Mouse (Mus musculus): ENCODE results near the gene Shprh.

DNA sequence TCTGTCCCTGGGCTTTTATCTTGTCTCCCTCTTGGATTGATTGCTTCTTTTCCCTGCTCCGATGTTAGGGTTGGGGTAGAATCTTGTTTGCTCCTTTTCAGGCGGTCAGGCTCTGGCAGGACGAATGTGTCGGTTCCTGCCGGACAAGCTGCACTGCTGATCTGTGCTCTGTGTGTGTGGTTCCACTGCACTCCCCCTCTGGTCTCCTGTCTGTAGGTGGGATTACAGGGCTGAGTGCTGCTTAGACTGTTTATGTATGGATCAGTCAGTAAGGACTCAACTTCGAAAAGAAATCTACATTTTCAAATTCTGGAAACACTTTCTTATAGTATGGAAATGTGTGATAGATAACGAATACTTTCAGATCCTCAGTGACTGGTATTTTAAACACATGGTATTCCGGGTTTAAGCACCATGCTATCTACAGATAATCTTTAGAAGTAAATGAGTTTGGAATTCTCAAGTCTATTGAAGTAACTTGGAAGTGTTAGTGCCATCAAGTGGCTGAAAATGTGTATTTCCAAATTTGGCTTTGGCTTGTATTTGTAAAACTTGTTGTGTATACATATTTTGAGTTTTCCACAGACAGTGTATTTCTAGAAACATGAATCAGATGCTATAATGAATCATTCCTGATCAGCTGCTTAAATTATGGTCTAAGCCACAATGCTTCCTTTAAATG is 26.7 kb downstream of the Shprh start:
- TF ChIP-seq UBTF (IDR thresholded peaks at IDR 0.05; ENCODE audit: low read depth, low read length), result no peak
- no peak for TF ChIP-seq IRF4 (IDR thresholded peaks at IDR 0.05; ENCODE audit: low read depth, low read length)
- TF ChIP-seq MAX (IDR thresholded peaks at IDR 0.05; ENCODE audit: low read length), result no peak
- peak in 1 of 2 experiments; percentile 40; a peak in 2 of 4 replicates for TF ChIP-seq CTCF (conservative IDR thresholded peaks at IDR 0.05 in 1 of 2, IDR thresholded peaks at IDR 0.05 in 1 of 2; ENCODE audit: low read depth in 2 of 2, low read length in 2 of 2)
- no peak for TF ChIP-seq SIN3A (IDR thresholded peaks at IDR 0.05; ENCODE audit: low read length)
- TF ChIP-seq POLR2A (IDR thresholded peaks at IDR 0.05; ENCODE audit: low read depth, low read length), result no peak
- no peak for TF ChIP-seq HCFC1 (IDR thresholded peaks at IDR 0.05; ENCODE audit: low read depth, low read length)
- no peak for TF ChIP-seq ZC3H11A (IDR thresholded peaks at IDR 0.05; ENCODE audit: low read depth, low read length)
- no peak for TF ChIP-seq CHD2 (IDR thresholded peaks at IDR 0.05; ENCODE audit: low read length)
- TF ChIP-seq E2F4 (IDR thresholded peaks at IDR 0.05; ENCODE audit: insufficient replicate concordance, low read depth, low read length), result no peak
